Mouse (Mus musculus) megakaryocyte, embryonic 14.5 days (primary cell): ENCODE results near the gene Kank2.
"Not testable (repeated sequence)": the region's sequence is repeated elsewhere in the genome, so short reads cannot be mapped to it uniquely, and the experiment has no call there.

ENCODE experiments used
- FLI1 ChIP-seq: IDR thresholded peaks from 2 replicates; pipeline ENCODE4 v1.6.1; 2012; ENCODE audit warnings: low read length, inconsistent platforms, mixed read lengths
- GATA1 ChIP-seq: IDR thresholded peaks from 3 replicates; pipeline ENCODE4 v1.6.1; 2012; ENCODE audit warnings: mixed read lengths, low read length, inconsistent platforms, borderline replicate concordance

- not testable (repeated sequence) for TF ChIP-seq GATA1, FLI1
These were observed 5.0 kb downstream of the Kank2 start for GRCm38 (mm10) chr9:21793507-21793906.
